Mouse (Mus musculus) MEL (cell line): ENCODE data around the gene Spaca5. TPM values are rescaled to one million over a fixed set of nuclear protein-coding genes. Genes with fewer than 3 reads are reported as not detected.
A peak's percentile ranks its signal among the peaks of the same experiment; 100 is the strongest.

Experiments used
- DNase-seq: peaks from one replicate; pipeline ENCODE4 v3.0.0; 2011; ENCODE audit warnings: low read depth, low spot score
- H3K27ac ChIP-seq: 2 replicates; pipeline ENCODE4 v1.5.1; 2012; ENCODE audit warnings: low read depth, mild to moderate bottlenecking, control low read depth, low read length, moderate library complexity; ENCODE audit not compliant: control insufficient read depth
- H3K27me3 ChIP-seq, 2 experiments: fragments of 150-350 bp in 1 of 2; sonication (generic) in 1 of 2; 2 replicates each; pipeline ENCODE4 v1.6.1; 2012; ENCODE audit warnings: low read length in 2 of 2, mild to moderate bottlenecking in 2 of 2, improper control_type of control experiment in 1 of 2, moderate library complexity in 1 of 2; ENCODE audit not compliant: insufficient read depth in 2 of 2, control insufficient read depth in 1 of 2
- H3K36me3 ChIP-seq, 2 experiments: 2 replicates each; pipeline ENCODE4 v1.6.1; 2012 to 2014; ENCODE audit warnings: low read length in 2 of 2, improper control_type of control experiment in 1 of 2, inconsistent platforms in 1 of 2, mild to moderate bottlenecking in 1 of 2; ENCODE audit not compliant: insufficient read depth in 2 of 2, control insufficient read depth in 1 of 2
- H3K4me1 ChIP-seq, 2 experiments: fragments of 150-350 bp in 1 of 2; sonication (generic) in 1 of 2; 2 replicates each; pipeline ENCODE4 v1.6.1; 2012; ENCODE audit warnings: low read length in 2 of 2, improper control_type of control experiment in 1 of 2, mild to moderate bottlenecking in 1 of 2; ENCODE audit not compliant: insufficient read depth in 2 of 2, control insufficient read depth in 1 of 2
- H3K4me3 ChIP-seq, 2 experiments: fragments of 150-350 bp in 1 of 2; sonication (generic) in 1 of 2; 2 replicates each; pipeline ENCODE4 v1.5.1; 2012; ENCODE audit warnings: low read depth in 2 of 2, low read length in 2 of 2, mild to moderate bottlenecking in 2 of 2, moderate library complexity in 2 of 2, control low read depth in 1 of 2, improper control_type of control experiment in 1 of 2; ENCODE audit not compliant: control insufficient read depth in 1 of 2, insufficient read depth in 1 of 2
- H3K79me2 ChIP-seq: 2 replicates; pipeline ENCODE4 v1.6.1; 2012; ENCODE audit warnings: mild to moderate bottlenecking, low read length, moderate library complexity; ENCODE audit not compliant: control insufficient read depth, poor library complexity, insufficient read depth
- H3K9ac ChIP-seq: 2 replicates; pipeline ENCODE4 v1.6.1; 2012; ENCODE audit warnings: low read depth, mild to moderate bottlenecking, control low read depth, low read length, moderate library complexity; ENCODE audit not compliant: control insufficient read depth, poor library complexity, severe bottlenecking
- H3K9me3 ChIP-seq: fragments of 150-350 bp; sonication (generic); replicated peaks from 2 replicates; pipeline ENCODE4 v1.6.1; 2012; ENCODE audit warnings: mild to moderate bottlenecking, low read length, improper control_type of control experiment, moderate library complexity; ENCODE audit not compliant: insufficient read depth
- CHD1 ChIP-seq: IDR thresholded peaks from 2 replicates; pipeline ENCODE4 v1.6.1; 2012; ENCODE audit warnings: low read depth, mild to moderate bottlenecking, inconsistent platforms, low read length, improper control_type of control experiment
- CHD2 ChIP-seq: IDR thresholded peaks from 2 replicates; pipeline ENCODE4 v1.6.1; 2011; ENCODE audit warnings: low read length, improper control_type of control experiment
- CTCF ChIP-seq, 3 experiments: IDR thresholded peaks in 2 of 3; conservative IDR thresholded peaks in 1 of 3; 2 replicates each; pipeline ENCODE4 v1.5.1; 2011 to 2012; ENCODE audit warnings: low read length in 3 of 3, low read depth in 2 of 3, mild to moderate bottlenecking in 2 of 3, improper control_type of control experiment in 1 of 3, inconsistent platforms in 1 of 3, mixed read lengths in 1 of 3, moderate library complexity in 1 of 3; ENCODE audit not compliant: control insufficient read depth in 1 of 3, insufficient read depth in 1 of 3, poor library complexity in 1 of 3, severe bottlenecking in 1 of 3
- E2F4 ChIP-seq: IDR thresholded peaks from 2 replicates; pipeline ENCODE4 v1.6.1; 2011; ENCODE audit warnings: low read depth, low read length, improper control_type of control experiment, borderline replicate concordance
- ELF1 ChIP-seq: IDR thresholded peaks from 2 replicates; pipeline ENCODE4 v1.6.1; 2014; ENCODE audit warnings: low read depth, mild to moderate bottlenecking, inconsistent platforms, low read length, improper control_type of control experiment, moderate library complexity
- EP300 ChIP-seq, 2 experiments: IDR thresholded peaks; 2 replicates each; pipeline ENCODE4 v1.6.1; 2011; ENCODE audit warnings: improper control_type of control experiment in 2 of 2, low read length in 2 of 2, low read depth in 1 of 2, mild to moderate bottlenecking in 1 of 2
- ETS1 ChIP-seq: IDR thresholded peaks from 2 replicates; pipeline ENCODE4 v1.6.1; 2012; ENCODE audit warnings: low read depth, mild to moderate bottlenecking, inconsistent platforms, low read length, improper control_type of control experiment, moderate library complexity
- GABPA ChIP-seq: IDR thresholded peaks from 2 replicates; pipeline ENCODE4 v1.6.1; 2012; ENCODE audit warnings: low read depth, mild to moderate bottlenecking, inconsistent platforms, low read length, improper control_type of control experiment, moderate library complexity
- GATA1 ChIP-seq: IDR thresholded peaks from 2 replicates; pipeline ENCODE4 v1.6.1; 2011; ENCODE audit warnings: low read depth, low read length, improper control_type of control experiment
- HCFC1 ChIP-seq: IDR thresholded peaks from 2 replicates; pipeline ENCODE4 v1.6.1; 2012; ENCODE audit warnings: low read depth, mild to moderate bottlenecking, inconsistent platforms, low read length, improper control_type of control experiment, moderate library complexity
- JUND ChIP-seq: IDR thresholded peaks from 2 replicates; pipeline ENCODE4 v1.6.1; 2011; ENCODE audit warnings: low read depth, mild to moderate bottlenecking, improper control_type of control experiment, low read length
- KAT2A ChIP-seq: conservative IDR thresholded peaks from 2 replicates; pipeline ENCODE4 v1.6.1; 2012; ENCODE audit warnings: low read depth, low read length, improper control_type of control experiment, inconsistent platforms
- MAFK ChIP-seq: IDR thresholded peaks from 2 replicates; pipeline ENCODE4 v1.6.1; 2011; ENCODE audit warnings: low read depth, mild to moderate bottlenecking, low read length, improper control_type of control experiment, borderline replicate concordance
- MAZ ChIP-seq: IDR thresholded peaks from 2 replicates; pipeline ENCODE4 v1.6.1; 2012; ENCODE audit warnings: low read depth, mild to moderate bottlenecking, inconsistent platforms, low read length, improper control_type of control experiment
- MEF2A ChIP-seq: IDR thresholded peaks from 2 replicates; pipeline ENCODE4 v1.6.1; 2014; ENCODE audit warnings: low read depth, mild to moderate bottlenecking, inconsistent platforms, low read length, improper control_type of control experiment; ENCODE audit not compliant: poor library complexity, insufficient replicate concordance, severe bottlenecking; ENCODE audit errors: extremely low read depth
- MYB ChIP-seq: IDR thresholded peaks from 2 replicates; pipeline ENCODE4 v1.6.1; 2011; ENCODE audit warnings: mild to moderate bottlenecking, low read depth, low read length, improper control_type of control experiment
- NELFE ChIP-seq: IDR thresholded peaks from 2 replicates; pipeline ENCODE4 v1.6.1; 2011; ENCODE audit warnings: low read depth, low read length, improper control_type of control experiment
- NRF1 ChIP-seq: IDR thresholded peaks from 2 replicates; pipeline ENCODE4 v1.6.1; 2014; ENCODE audit warnings: low read depth, mild to moderate bottlenecking, inconsistent platforms, low read length, improper control_type of control experiment, moderate library complexity; ENCODE audit not compliant: poor library complexity, insufficient read depth, severe bottlenecking
- POLR2AphosphoS5 ChIP-seq: IDR thresholded peaks from 2 replicates; pipeline ENCODE4 v1.6.1; 2012; ENCODE audit warnings: low read depth, borderline replicate concordance, mild to moderate bottlenecking, inconsistent platforms, low read length, moderate library complexity, mixed read lengths
- RCOR1 ChIP-seq: IDR thresholded peaks from 2 replicates; pipeline ENCODE4 v1.6.1; 2012; ENCODE audit warnings: low read depth, mild to moderate bottlenecking, inconsistent platforms, low read length, improper control_type of control experiment
- TCF12 ChIP-seq: IDR thresholded peaks from 2 replicates; pipeline ENCODE4 v1.6.1; 2014; ENCODE audit warnings: low read depth, mild to moderate bottlenecking, inconsistent platforms, low read length, improper control_type of control experiment, moderate library complexity
- UBTF ChIP-seq: IDR thresholded peaks from 2 replicates; pipeline ENCODE4 v1.6.1; 2012; ENCODE audit warnings: low read depth, mild to moderate bottlenecking, inconsistent platforms, low read length, improper control_type of control experiment, moderate library complexity, borderline replicate concordance; ENCODE audit not compliant: insufficient read depth
- USF2 ChIP-seq, 2 experiments: IDR thresholded peaks; 2 replicates each; pipeline ENCODE4 v1.6.1; 2011 to 2012; ENCODE audit warnings: improper control_type of control experiment in 2 of 2, low read length in 2 of 2, borderline replicate concordance in 1 of 2, inconsistent platforms in 1 of 2, low read depth in 1 of 2, mild to moderate bottlenecking in 1 of 2; ENCODE audit not compliant: insufficient read depth in 1 of 2
- ZKSCAN1 ChIP-seq: IDR thresholded peaks from 2 replicates; pipeline ENCODE4 v1.6.1; 2012; ENCODE audit warnings: low read depth, mild to moderate bottlenecking, inconsistent platforms, low read length, improper control_type of control experiment, moderate library complexity
- ZMIZ1 ChIP-seq: IDR thresholded peaks from 2 replicates; pipeline ENCODE4 v1.6.1; 2012; ENCODE audit warnings: low read depth, mild to moderate bottlenecking, inconsistent platforms, low read length, improper control_type of control experiment, moderate library complexity
- ZNF384 ChIP-seq: IDR thresholded peaks from 2 replicates; pipeline ENCODE4 v1.6.1; 2012; ENCODE audit warnings: low read depth, mild to moderate bottlenecking, inconsistent platforms, low read length, improper control_type of control experiment
- polyA plus RNA-seq, 2 experiments: library from polyadenylated mRNA; stranded (reverse) in 1 of 2; unstranded in 1 of 2; fragments of >175 nt in 1 of 2; fragments of >200 nt in 1 of 2; gene quantifications; 2 replicates each; pipeline versions ENCODE4 v1.2.1 to v1.2.4; 2012; ENCODE audit warnings: low replicate concordance in 2 of 2, low read depth in 1 of 2; ENCODE audit not compliant: insufficient read length in 2 of 2, insufficient read depth in 1 of 2, missing spikeins in 1 of 2
- total RNA-seq: library from RNA; depleted of rRNA; stranded (reverse); fragments of 300-350 nt; gene quantifications from 2 replicates; pipeline ENCODE4 v1.2.3, GENCODE M21; 2012; rRNA removed

The Spaca5 gene
- total RNA-seq (not detected in 2 replicates), polyA plus RNA-seq (not detected)

GRCm38 (mm10) chrX:21068106-21068505 lies at the start of gene Spaca5:
Gene Spaca5, plus strand, starts transcription at chrX:21068406.
- Histone ChIP-seq H3K79me2 (no peaks in the 10 kb centered on the region), H3K9me3 (no peaks in the 10 kb centered on the region), H3K4me3 (no peak within 1 kb of the TSS), H3K36me3 (no peaks in the 10 kb centered on the region), H3K27ac (no peak within 1 kb of the TSS), H3K27me3 (no peaks in the 10 kb centered on the region; a peak in 1 of 4 replicates), H3K9ac (no peak within 1 kb of the TSS), H3K4me1 (no peaks in the 10 kb centered on the region)
- no peak for DNase-seq
- TF ChIP-seq E2F4 (no peak), MAFK (no peak), EP300 (IDR thresholded peaks at IDR 0.05; ENCODE audit: low read depth in 1 of 2, low read length in 2 of 2) (no peak), ZMIZ1 (no peak), NRF1 (no peak), ETS1 (no peak), HCFC1 (no peak), KAT2A (no peak), JUND (no peak), CHD1 (no peak), CTCF (IDR thresholded peaks at IDR 0.05 in 2 of 3, conservative IDR thresholded peaks at IDR 0.05 in 1 of 3; ENCODE audit: control insufficient read depth in 1 of 3, insufficient read depth in 1 of 3, low read depth in 2 of 3, low read length in 3 of 3, poor library complexity in 1 of 3, severe bottlenecking in 1 of 3) (no peak), MYB (no peak), TCF12 (no peak), ELF1 (no peak)

- Histone ChIP-seq H3K4me3 (peak overlapping the region; percentile 95 to 97), H3K27ac (peak overlapping the region; percentile 65), H3K9ac (peak overlapping the region; percentile 71), H3K79me2 (peaks cover 5% of the 10 kb centered on the region), H3K4me1 (peaks cover 2 to 4% of the 10 kb centered on the region in 2 experiments; a peak in 1 of 4 replicates), H3K9me3 (no peaks in the 10 kb centered on the region), H3K36me3 (peaks cover 0 to 9% of the 10 kb centered on the region in 2 experiments), H3K27me3 (no peaks in the 10 kb centered on the region; a peak in 1 of 4 replicates)
- DNase-seq: no peak
- TF ChIP-seq TCF12 (no peak), ELF1 (no peak), ZMIZ1 (no peak), UBTF (no peak), CTCF (IDR thresholded peaks at IDR 0.05 in 2 of 3, conservative IDR thresholded peaks at IDR 0.05 in 1 of 3; ENCODE audit: control insufficient read depth in 1 of 3, insufficient read depth in 1 of 3, low read depth in 2 of 3, low read length in 3 of 3, poor library complexity in 1 of 3, severe bottlenecking in 1 of 3) (no peak), NELFE (no peak), MAZ (no peak), MEF2A (no peak), GATA1 (no peak), CHD2 (no peak), POLR2AphosphoS5 (no peak), HCFC1 (no peak), RCOR1 (no peak), ETS1 (no peak), GABPA (no peak), ZKSCAN1 (no peak), ZNF384 (no peak), USF2 (IDR thresholded peaks at IDR 0.05; ENCODE audit: borderline replicate concordance in 1 of 2, insufficient read depth in 1 of 2, low read depth in 1 of 2, low read length in 2 of 2) (no peak), JUND (no peak)
- TF ChIP-seq, all 39 proteins: peak for 0
Observed at GRCm38 (mm10) chrX:21061460-21061859, 6.7 kb upstream of the Spaca5 start.
